Mouse (Mus musculus) hindbrain, embryonic 10.5 days (tissue): Measurements from ENCODE around the gene Thada. TPM values are rescaled to one million over a fixed set of nuclear protein-coding genes. Genes with fewer than 3 reads are reported as not detected.
A peak's percentile ranks its signal among the peaks of the same experiment; 100 is the strongest.

Experiments used
- DNase-seq: peaks from one replicate; pipeline ENCODE4 v3.0.0-alpha.2; 2017; ENCODE audit warnings: low spot score
- H3K27ac ChIP-seq: fragments of 300-500 bp; sonication (generic); 2 replicates; pipeline ENCODE4 v1.5.1; 2016; ENCODE audit warnings: mild to moderate bottlenecking, moderate library complexity
- H3K27me3 ChIP-seq: fragments of 300-500 bp; sonication (generic); 2 replicates; pipeline ENCODE4 v1.6.1; 2016; ENCODE audit warnings: mild to moderate bottlenecking; ENCODE audit not compliant: poor library complexity, insufficient read depth, severe bottlenecking
- H3K36me3 ChIP-seq: fragments of 300-500 bp; sonication (generic); 2 replicates; pipeline ENCODE4 v1.6.1; 2016; ENCODE audit warnings: mild to moderate bottlenecking, moderate library complexity
- H3K4me1 ChIP-seq: fragments of 300-500 bp; sonication (generic); replicated peaks from 2 replicates; pipeline ENCODE4 v1.6.1; 2016; ENCODE audit warnings: mild to moderate bottlenecking
- H3K4me3 ChIP-seq: fragments of 300-500 bp; sonication (generic); 2 replicates; pipeline ENCODE4 v1.5.1; 2016; ENCODE audit warnings: mild to moderate bottlenecking, moderate library complexity
- H3K9me3 ChIP-seq: fragments of 300-500 bp; sonication (generic); 2 replicates; pipeline ENCODE4 v1.6.1; 2016; ENCODE audit warnings: mild to moderate bottlenecking, moderate library complexity
- WGBS: fragments of 180-500 bp; shearing (Covaris S2); methylation state at CpG from one replicate; pipeline ENCODE4 v1.1.7; 2016; 5-methylcytosine and 5-hydroxymethylcytosine counted together
- polyA plus RNA-seq: library from polyadenylated mRNA; unstranded; fragments of >200 nt; fragmentation: Nextera tagmentation; extraction: Ambion mirVana; gene quantifications from 2 replicates; pipeline ENCODE4 v1.2.1, GENCODE M21; 2016

Gene Thada
- polyA plus RNA-seq, 1 experiment from 2014 or later = 10.6 TPM

GRCm38 (mm10) chr17:84185011-84185411, 281.0 kb downstream of the Thada start:
- DNase-seq = peak; percentile 35
- Histone ChIP-seq H3K4me3 (peak overlapping the region; percentile 89), H3K4me1 (peaks cover 75% of the 10 kb centered on the region), H3K27me3 (0 out of 2 replicates have a peak, but pooled peaks cover 14% of the 10 kb centered on the region), H3K27ac (peak overlapping the region; percentile 94), H3K36me3 (peaks cover 19% of the 10 kb centered on the region), H3K9me3 (no peaks in the 10 kb centered on the region)
- 5% methylated on average over 7 of the region's 7 CpGs for WGBS

DNA sequence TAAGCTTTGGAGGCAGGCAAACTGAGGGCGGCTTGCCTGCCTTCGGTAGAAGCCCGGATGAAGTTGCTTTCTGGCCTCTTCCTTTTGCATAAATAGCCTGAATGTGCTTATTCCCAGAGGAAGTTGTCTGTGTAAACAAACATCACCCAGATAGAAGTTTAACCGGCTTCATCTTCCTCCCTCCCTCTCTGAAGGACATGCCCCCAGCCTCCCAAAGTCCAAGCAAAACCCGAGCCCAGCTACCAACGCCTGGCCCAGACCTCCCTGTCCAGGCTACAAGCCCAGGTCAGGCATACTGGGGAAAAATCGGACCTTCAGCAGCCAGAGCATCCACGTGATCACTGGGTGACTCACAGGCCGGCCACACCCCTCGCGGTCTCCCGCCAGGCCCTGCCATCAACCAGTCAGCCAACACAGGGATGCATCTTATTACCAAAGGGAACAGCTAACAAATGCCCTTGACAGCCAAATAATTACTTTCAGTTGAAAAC, 282.7 kb downstream of the Thada start:
- Histone ChIP-seq H3K36me3 (peaks cover 19% of the 10 kb centered on the region), H3K27me3 (0 out of 2 replicates have a peak, but pooled peaks cover 9% of the 10 kb centered on the region), H3K27ac (peak overlapping the region; percentile 79), H3K4me3 (peak overlapping the region; percentile 45), H3K4me1 (peaks cover 60% of the 10 kb centered on the region), H3K9me3 (no peaks in the 10 kb centered on the region)
- 4% methylated on average over 12 of the region's 12 CpGs for WGBS
- peak; percentile 86 for DNase-seq

DNA sequence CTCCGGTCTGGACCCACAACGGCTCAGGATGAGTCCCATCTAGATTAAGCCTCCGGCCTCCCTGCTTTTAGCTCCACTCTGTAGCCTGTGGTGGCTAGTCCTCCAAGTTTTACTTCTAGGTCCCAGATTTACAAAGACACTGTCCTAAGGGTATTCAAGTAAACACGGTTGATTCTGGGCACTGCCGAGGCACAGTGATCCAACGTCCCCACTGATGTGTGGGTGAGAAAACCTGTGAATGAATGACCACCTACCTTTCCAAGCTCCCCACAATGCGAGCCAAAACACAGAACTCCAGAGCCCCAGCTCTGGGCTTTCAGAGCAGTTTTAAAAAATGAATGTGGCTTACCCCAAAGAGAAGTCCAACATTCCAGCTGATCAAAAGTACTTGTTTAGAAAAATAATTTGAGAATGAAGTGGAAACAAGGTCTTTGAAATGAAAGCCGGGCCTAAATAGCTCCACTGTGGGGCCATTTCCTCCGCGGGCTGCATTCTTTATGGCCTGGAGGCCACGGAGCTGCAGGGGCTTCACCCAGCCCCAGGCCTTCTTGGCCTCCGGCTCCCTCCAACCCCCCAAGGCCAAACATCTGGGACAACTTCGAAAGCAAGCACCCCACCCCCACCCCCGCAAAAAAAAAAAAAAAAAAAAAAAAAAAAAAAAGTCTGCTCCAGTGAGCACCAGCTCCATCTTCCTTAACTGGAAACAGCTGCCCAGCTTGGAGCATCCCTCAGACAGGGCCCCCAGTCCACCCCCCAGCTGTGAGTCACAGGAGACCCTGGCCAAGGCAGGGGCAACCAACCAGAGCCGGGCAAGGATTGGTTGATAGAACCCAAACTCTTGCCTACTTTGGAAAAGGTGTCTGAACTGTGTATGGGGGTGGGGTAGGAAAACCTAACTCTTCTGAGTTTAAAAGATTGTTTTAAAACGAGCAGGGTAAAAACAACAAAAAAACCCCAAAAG, 283.4 kb downstream of the Thada start:
- peaks cover 19% of the 10 kb centered on the region for H3K36me3 ChIP-seq
- H3K27ac ChIP-seq = peak overlapping the region; percentile 79
- peak overlapping the region; percentile 45 for H3K4me3 ChIP-seq
- 30% methylated on average over 16 of the region's 16 CpGs for WGBS
- H3K27me3 ChIP-seq = 0 out of 2 replicates have a peak, but pooled peaks cover 9% of the 10 kb centered on the region
- H3K9me3 ChIP-seq = no peaks in the 10 kb centered on the region
- peak; percentile 69 for DNase-seq
- H3K4me1 ChIP-seq = peaks cover 60% of the 10 kb centered on the region

DNA sequence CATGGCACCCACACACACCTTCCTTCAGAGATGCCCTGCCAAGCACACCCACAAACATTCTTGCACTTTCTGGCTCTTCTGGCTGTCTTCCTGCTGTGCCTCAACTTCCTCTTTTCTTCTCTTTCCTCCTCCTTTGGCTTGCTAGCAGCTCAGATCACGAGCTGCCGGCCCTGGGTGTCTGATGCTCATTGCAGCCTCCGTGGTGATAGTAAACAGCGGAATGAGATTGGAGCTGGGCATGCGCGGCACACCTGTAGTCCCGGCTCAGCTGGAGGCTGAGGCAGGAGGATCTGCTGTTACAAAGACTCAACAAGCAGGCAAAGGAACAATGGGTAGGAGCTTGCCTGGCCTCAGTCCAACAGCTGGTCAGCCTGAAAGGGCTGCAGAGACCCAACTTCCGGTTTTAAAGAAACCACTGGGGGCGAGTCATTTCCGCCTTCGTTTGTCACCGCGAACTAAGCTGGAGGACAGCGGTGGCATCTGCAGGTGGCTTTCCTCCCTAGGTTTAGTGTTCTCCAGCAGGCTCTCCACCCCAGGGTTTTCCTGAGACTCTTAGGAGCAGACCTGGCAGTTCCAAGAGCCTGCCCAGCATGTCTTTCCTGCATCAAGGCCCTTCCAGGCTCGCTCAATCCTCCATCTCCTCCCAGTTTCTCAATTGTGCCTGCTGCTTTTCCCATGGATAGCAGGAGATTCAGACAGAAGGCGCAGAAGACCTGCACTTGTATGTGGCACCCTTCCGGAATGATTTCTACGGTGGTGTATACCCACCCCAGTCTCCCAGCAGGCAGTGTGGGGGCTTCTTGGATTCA, 284.3 kb downstream of the Thada start:
- Histone ChIP-seq H3K27ac (peak overlapping the region; percentile 79), H3K4me1 (peaks cover 60% of the 10 kb centered on the region), H3K9me3 (no peaks in the 10 kb centered on the region), H3K4me3 (0 out of 2 replicates have a peak overlapping the region, but pooled peaks have one; percentile 6), H3K27me3 (0 out of 2 replicates have a peak, but pooled peaks cover 9% of the 10 kb centered on the region), H3K36me3 (peaks cover 17% of the 10 kb centered on the region)
- DNase-seq = no peak
- 66% methylated on average over 18 of the region's 18 CpGs for WGBS

DNA sequence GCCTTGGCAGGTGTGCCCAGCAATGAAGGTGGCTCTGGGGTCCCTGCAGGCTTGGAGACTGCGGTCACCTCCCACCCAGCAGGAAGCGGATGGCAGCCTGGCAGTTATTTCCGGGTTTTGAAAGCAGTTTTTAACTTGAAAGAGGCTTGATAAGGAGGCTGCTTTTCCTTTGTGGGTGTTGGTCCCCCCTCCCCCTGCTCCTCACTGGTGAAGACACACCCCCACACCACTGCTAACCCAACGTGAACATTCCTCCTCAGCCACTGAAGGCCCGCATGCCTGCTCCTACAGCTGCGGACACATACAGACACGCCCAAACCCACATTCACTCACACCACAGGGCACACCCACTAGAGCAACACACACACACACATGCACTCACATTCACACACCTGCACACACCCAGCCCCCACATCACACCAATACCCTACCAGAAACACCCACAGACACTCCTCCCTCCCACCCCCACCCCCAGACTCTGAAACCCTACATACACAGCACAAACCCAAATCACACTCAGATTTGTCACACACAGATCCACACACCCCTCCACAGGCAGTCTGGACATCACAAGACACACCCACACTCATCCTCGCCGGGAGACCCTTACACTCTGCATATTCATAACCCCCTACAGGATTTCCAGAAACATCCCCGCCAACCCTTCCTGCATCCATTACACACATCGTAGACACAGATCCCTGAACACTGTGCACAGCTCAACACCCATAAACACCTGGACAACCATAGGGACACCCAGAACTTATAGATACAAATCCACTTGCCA, 285.1 kb downstream of the Thada start:
- H3K4me1 ChIP-seq = peaks cover 52% of the 10 kb centered on the region

DNA sequence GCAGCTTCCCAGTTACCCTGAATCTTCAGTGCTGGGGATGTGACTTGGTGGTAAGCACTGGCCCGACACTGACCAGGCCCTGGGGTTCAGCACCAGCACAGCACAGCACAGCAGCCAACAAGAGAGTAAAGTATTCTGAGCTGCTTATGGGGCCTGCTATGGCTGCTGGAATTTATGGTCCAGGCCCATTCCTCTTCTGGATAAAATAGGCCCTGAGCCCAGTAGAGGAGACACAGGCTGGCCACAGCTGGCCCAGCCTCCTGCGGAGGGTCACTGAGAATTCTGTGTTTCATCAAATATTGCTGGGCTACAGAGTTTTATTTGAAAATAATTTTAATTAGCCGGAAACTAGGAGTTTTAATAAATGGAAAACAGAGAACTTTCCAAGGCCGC, 286.0 kb downstream of the Thada start:
- no peak for DNase-seq
- Histone ChIP-seq H3K9me3 (peaks cover 7% of the 10 kb centered on the region), H3K27me3 (0 out of 2 replicates have a peak, but pooled peaks cover 9% of the 10 kb centered on the region), H3K27ac (peak overlapping the region; percentile 45; the same call in 1 of the 2 replicates), H3K36me3 (peaks cover 3% of the 10 kb centered on the region; the same call in 1 of the 2 replicates), H3K4me3 (no peak overlapping the region), H3K4me1 (peaks cover 45% of the 10 kb centered on the region)
- 85% methylated on average over 4 of the region's 4 CpGs for WGBS

More for the DNA sequence above, 285.1 kb downstream of the Thada start:
- 0 out of 2 replicates have a peak, but pooled peaks cover 9% of the 10 kb centered on the region for H3K27me3 ChIP-seq
- DNase-seq = no peak
- peaks cover 9% of the 10 kb centered on the region for H3K36me3 ChIP-seq
- H3K4me3 ChIP-seq = no peak overlapping the region
- WGBS = 44% methylated on average over 11 of the region's 11 CpGs
- no peaks in the 10 kb centered on the region for H3K9me3 ChIP-seq
- peak overlapping the region; percentile 79 for H3K27ac ChIP-seq

- H3K4me3 ChIP-seq = no peak overlapping the region
- no peak for DNase-seq
- H3K27ac ChIP-seq = peak overlapping the region; percentile 45; the same call in 1 of the 2 replicates
- H3K27me3 ChIP-seq = 0 out of 2 replicates have a peak, but pooled peaks cover 9% of the 10 kb centered on the region
- no peaks in the 10 kb centered on the region for H3K36me3 ChIP-seq
- WGBS = 87% methylated on average over 17 of the region's 17 CpGs
- H3K4me1 ChIP-seq = peaks cover 43% of the 10 kb centered on the region
- peaks cover 7% of the 10 kb centered on the region for H3K9me3 ChIP-seq
These were observed 286.7 kb downstream of the Thada start for GRCm38 (mm10) chr17:84179026-84179972.

DNA sequence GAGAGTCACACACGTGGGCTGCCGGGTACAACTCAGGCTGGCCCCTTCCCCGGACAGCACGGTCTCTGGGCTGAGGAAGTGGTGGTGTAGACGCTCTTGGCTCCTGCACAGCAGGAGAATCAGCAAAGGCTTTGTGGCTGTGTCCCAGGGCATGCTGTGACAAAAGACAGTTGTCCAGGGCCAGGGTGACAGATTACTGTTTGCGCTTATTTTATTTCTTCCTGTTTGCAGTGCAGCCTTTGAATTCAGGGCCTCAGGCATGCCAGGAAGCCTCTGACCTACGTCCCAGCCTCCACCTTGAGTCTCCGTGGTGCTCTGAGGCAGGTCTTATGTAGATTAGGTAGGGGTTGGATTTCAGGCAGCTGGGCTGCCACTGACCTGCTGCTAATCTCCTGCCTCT, 288.5 kb downstream of the Thada start:
- H3K36me3 ChIP-seq = no peaks in the 10 kb centered on the region
- peaks cover 30% of the 10 kb centered on the region for H3K4me1 ChIP-seq
- WGBS = 28% methylated on average over 8 of the region's 8 CpGs

GRCm38 (mm10) chr17:84176446-84176845, 289.6 kb downstream of the Thada start:
- Histone ChIP-seq H3K9me3 (peaks cover 7% of the 10 kb centered on the region), H3K27me3 (0 out of 2 replicates have a peak, but pooled peaks cover 2% of the 10 kb centered on the region), H3K36me3 (no peaks in the 10 kb centered on the region), H3K27ac (no peak overlapping the region), H3K4me1 (peaks cover 20% of the 10 kb centered on the region), H3K4me3 (no peak overlapping the region)
- 88% methylated on average over 7 of the region's 7 CpGs for WGBS
- no peak for DNase-seq

More for the DNA sequence above, 288.5 kb downstream of the Thada start:
- Histone ChIP-seq H3K27ac (peak overlapping the region; percentile 45; the same call in 1 of the 2 replicates), H3K27me3 (0 out of 2 replicates have a peak, but pooled peaks cover 9% of the 10 kb centered on the region), H3K9me3 (peaks cover 7% of the 10 kb centered on the region), H3K4me3 (no peak overlapping the region)
- DNase-seq = no peak

GRCm38 (mm10) chr17:84175196-84175595, 290.8 kb downstream of the Thada start:
- no peaks in the 10 kb centered on the region for H3K36me3 ChIP-seq
- DNase-seq = no peak
- H3K9me3 ChIP-seq = peaks cover 7% of the 10 kb centered on the region

DNA sequence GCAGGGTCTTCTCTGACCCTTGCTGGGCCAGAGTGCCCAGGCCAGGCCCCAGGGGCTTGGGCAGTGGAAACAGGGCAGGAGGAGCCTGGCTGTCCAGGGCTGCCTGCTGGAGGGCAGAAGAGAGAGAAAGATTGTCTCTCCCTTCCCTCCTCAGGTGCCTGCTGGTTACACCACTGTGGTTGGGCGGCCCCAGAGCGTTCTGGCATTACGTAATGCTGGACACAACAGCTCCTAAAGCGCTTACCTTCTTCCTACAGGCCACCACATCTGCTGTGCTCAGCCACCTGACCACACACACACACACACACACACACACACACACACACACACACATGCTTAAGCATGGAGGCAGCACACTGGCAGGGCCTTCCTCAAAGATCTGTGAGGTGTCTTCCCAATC, 298.6 kb downstream of the Thada start:
- no peak for DNase-seq
- WGBS = 85% methylated on average over 4 of the region's 4 CpGs
- Histone ChIP-seq H3K27ac (peak overlapping the region; percentile 18; the same call in 1 of the 2 replicates), H3K4me1 (peaks cover 8% of the 10 kb centered on the region; the same call in 1 of the 2 replicates), H3K4me3 (no peak overlapping the region), H3K9me3 (no peaks in the 10 kb centered on the region), H3K27me3 (no peaks in the 10 kb centered on the region), H3K36me3 (no peaks in the 10 kb centered on the region)

More at GRCm38 (mm10) chr17:84175196-84175595, 290.8 kb downstream of the Thada start:
- Histone ChIP-seq H3K27me3 (no peaks in the 10 kb centered on the region), H3K27ac (no peak overlapping the region), H3K4me1 (peaks cover 8% of the 10 kb centered on the region), H3K4me3 (no peak overlapping the region)
- WGBS = 98% methylated on average over 17 of the region's 17 CpGs
